Mouse (Mus musculus) neural tube, embryonic 15.5 days (tissue): ENCODE results near the gene Upk3b. TPM values are rescaled to one million over a fixed set of nuclear protein-coding genes. Genes with fewer than 3 reads are reported as not detected.

ENCODE experiments used
- polyA plus RNA-seq: library from polyadenylated mRNA; unstranded; fragments of >200 nt; fragmentation: Nextera tagmentation; extraction: Ambion mirVana; gene quantifications from 2 replicates; pipeline ENCODE4 v1.2.1, GENCODE M21; 2015

Upk3b gene
- polyA plus RNA-seq, 1 experiment from 2014 or later = 1.1 TPM

Other genes starting within 250 kb of the Upk3b start
- gene Srrm3, start 231.6 kb upstream of the Upk3b start, polyA plus RNA-seq = 65.5 and 87.3 TPM in 2 replicates
- gene Hspb1, start 150.6 kb upstream of the Upk3b start, polyA plus RNA-seq = 36.4 and 38.1 TPM in 2 replicates
- gene Ywhag, start 103.9 kb upstream of the Upk3b start, polyA plus RNA-seq = 776 and 868 TPM in 2 replicates
- gene Ssc4d, start 64.0 kb upstream of the Upk3b start, polyA plus RNA-seq = 1.6 and 1.8 TPM in 2 replicates
- 0.14 and 0.27 TPM in 2 replicates for gene Zp3, start 58.4 kb upstream of the Upk3b start, polyA plus RNA-seq
- gene Dtx2, start 43.7 kb upstream of the Upk3b start, polyA plus RNA-seq = 22.5 and 25.2 TPM in 2 replicates
- gene Upk3bl, start 16.0 kb downstream of the Upk3b start, polyA plus RNA-seq = 1.2 TPM in 1 of 2 replicates, not detected in the other
- gene Rasa4, start 45.4 kb downstream of the Upk3b start, polyA plus RNA-seq = 19.2 and 21.4 TPM in 2 replicates
- gene Polr2j, start 78.1 kb downstream of the Upk3b start, polyA plus RNA-seq = 216 and 226 TPM in 2 replicates
- 22.7 and 29.4 TPM in 2 replicates for gene Lrwd1, start 97.6 kb downstream of the Upk3b start, polyA plus RNA-seq
- 23.2 and 24.2 TPM in 2 replicates for gene Alkbh4, start 97.7 kb downstream of the Upk3b start, polyA plus RNA-seq
- 40.0 and 45.6 TPM in 2 replicates for gene Orai2, start 132.2 kb downstream of the Upk3b start, polyA plus RNA-seq
- 62.1 and 63.9 TPM in 2 replicates for gene Prkrip1, start 160.5 kb downstream of the Upk3b start, polyA plus RNA-seq
- gene Sh2b2, start 208.1 kb downstream of the Upk3b start, polyA plus RNA-seq = 23.4 and 24.1 TPM in 2 replicates